Mouse (Mus musculus) myocyte (in vitro differentiated cells): ENCODE data around the gene Ntn4. TPM values are rescaled to one million over a fixed set of nuclear protein-coding genes. Genes with fewer than 3 reads are reported as not detected.

ENCODE experiments used
- H3K27me3 ChIP-seq: one replicate; pipeline ENCODE4 v1.6.1; 2011; ENCODE audit not compliant: control insufficient read depth, insufficient read depth, insufficient read length
- H3K36me3 ChIP-seq: one replicate; pipeline ENCODE4 v1.6.1; 2011; ENCODE audit not compliant: control insufficient read depth, insufficient read depth
- H3K4me2 ChIP-seq: one replicate; pipeline ENCODE4 v1.6.1; 2011; ENCODE audit warnings: low read depth, control low read depth
- H3K4me3 ChIP-seq: one replicate; pipeline ENCODE4 v1.5.1; 2011; ENCODE audit warnings: mild to moderate bottlenecking, control low read depth, moderate library complexity
- H3K79me2 ChIP-seq: one replicate; pipeline ENCODE4 v1.6.1; 2011; ENCODE audit not compliant: control insufficient read depth, insufficient read depth
- H3ac ChIP-seq: one replicate; pipeline ENCODE4 v1.6.1; 2011; ENCODE audit not compliant: control insufficient read depth, insufficient read length
- CEBPB ChIP-seq: IDR thresholded peaks from 2 replicates; pipeline ENCODE4 v1.6.1; 2011; ENCODE audit warnings: mild to moderate bottlenecking, moderate library complexity; ENCODE audit not compliant: poor library complexity, insufficient read depth, severe bottlenecking
- E2F4 ChIP-seq: IDR thresholded peaks from one replicate; pipeline ENCODE4 v1.6.1; 2011; ENCODE audit warnings: mild to moderate bottlenecking, control low read depth, moderate library complexity; ENCODE audit not compliant: insufficient read depth
- MAX ChIP-seq: IDR thresholded peaks from one replicate; pipeline ENCODE4 v1.6.1; 2011; ENCODE audit warnings: low read depth, mild to moderate bottlenecking, control low read depth
- MYOD1 ChIP-seq, 3 experiments: IDR thresholded peaks; one replicate each; pipeline ENCODE4 v1.6.1; 2011; ENCODE audit warnings: control low read depth in 2 of 3, low read depth in 2 of 3, mild to moderate bottlenecking in 2 of 3, moderate library complexity in 1 of 3; ENCODE audit not compliant: insufficient read length in 2 of 3, control insufficient read depth in 1 of 3
- MYOG ChIP-seq, 3 experiments: IDR thresholded peaks; one replicate each; pipeline ENCODE4 v1.6.1; 2011; ENCODE audit warnings: control low read depth in 2 of 3, low read depth in 2 of 3, mild to moderate bottlenecking in 2 of 3; ENCODE audit not compliant: insufficient read length in 2 of 3, control insufficient read depth in 1 of 3, insufficient read depth in 1 of 3
- POLR2A ChIP-seq: IDR thresholded peaks from one replicate; pipeline ENCODE4 v1.6.1; 2011; ENCODE audit warnings: low read depth, mild to moderate bottlenecking, control low read depth, moderate library complexity; ENCODE audit not compliant: insufficient read length
- POLR2AphosphoS2 ChIP-seq: IDR thresholded peaks from one replicate; pipeline ENCODE4 v1.6.1; 2011; ENCODE audit warnings: low read depth, control low read depth; ENCODE audit not compliant: insufficient read length
- REST ChIP-seq: IDR thresholded peaks from one replicate; pipeline ENCODE4 v1.6.1; 2011; ENCODE audit warnings: mild to moderate bottlenecking, control low read depth, moderate library complexity; ENCODE audit not compliant: insufficient read depth, insufficient read length
- SRF ChIP-seq: IDR thresholded peaks from one replicate; pipeline ENCODE4 v1.6.1; 2011; ENCODE audit warnings: low read depth; ENCODE audit not compliant: control insufficient read depth, insufficient read length
- TCF12 ChIP-seq: IDR thresholded peaks from one replicate; pipeline ENCODE4 v1.6.1; 2011; ENCODE audit warnings: mild to moderate bottlenecking, control low read depth; ENCODE audit not compliant: poor library complexity, insufficient read depth, severe bottlenecking
- TCF3 ChIP-seq: IDR thresholded peaks from one replicate; pipeline ENCODE4 v1.6.1; 2011; ENCODE audit warnings: low read depth, control low read depth; ENCODE audit not compliant: insufficient read length
- USF1 ChIP-seq: IDR thresholded peaks from one replicate; pipeline ENCODE4 v1.6.1; 2011; ENCODE audit warnings: low read depth, mild to moderate bottlenecking, control low read depth, moderate library complexity
- polyA plus RNA-seq: library from polyadenylated mRNA; unstranded; fragments of >200 nt; fragmentation: generic; extraction: Trizol; gene quantifications from one replicate; pipeline ENCODE4 v1.2.1, GENCODE M21; 2012; ENCODE audit warnings: missing spikeins

Ntn4 gene
- polyA plus RNA-seq, 1 experiment: 3.0 TPM

DNA sequence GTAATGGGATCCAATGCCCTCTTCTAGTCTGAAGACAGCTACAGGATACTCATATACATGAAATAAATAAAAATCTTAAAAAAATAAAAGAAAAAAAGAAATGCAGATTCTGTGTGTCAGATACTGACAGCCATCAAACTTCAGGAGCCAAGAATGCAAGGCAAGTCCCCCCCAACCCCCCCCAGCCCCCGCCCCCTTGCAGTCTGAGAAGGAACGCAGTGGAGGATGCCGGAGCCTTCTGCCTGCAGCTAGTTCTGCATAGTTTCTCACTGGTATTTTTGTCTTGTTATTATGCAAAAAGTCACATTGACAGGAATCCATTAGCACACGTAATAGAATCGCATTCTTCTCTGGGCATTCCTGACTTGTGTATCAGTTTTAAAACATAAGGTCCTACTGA, 87.7 kb downstream of the Ntn4 start:
- H3K79me2 ChIP-seq: no peaks in the 10 kb centered on the region
- H3K4me3 ChIP-seq: no peak overlapping the region
- H3K36me3 ChIP-seq: no peaks in the 10 kb centered on the region
- H3ac ChIP-seq: no peak overlapping the region
- no peak overlapping the region for H3K4me2 ChIP-seq
- TF ChIP-seq MYOG (IDR thresholded peaks at IDR 0.05; ENCODE audit: control insufficient read depth in 1 of 3, insufficient read depth in 1 of 3, insufficient read length in 2 of 3, low read depth in 2 of 3) (no peak), TCF3 (no peak), CEBPB (no peak), SRF (no peak), MAX (no peak), POLR2AphosphoS2 (no peak), TCF12 (no peak), USF1 (no peak), E2F4 (no peak), REST (no peak), POLR2A (no peak), MYOD1 (IDR thresholded peaks at IDR 0.05; ENCODE audit: control insufficient read depth in 1 of 3, insufficient read length in 2 of 3, low read depth in 2 of 3) (no peak)
- no peaks in the 10 kb centered on the region for H3K27me3 ChIP-seq

DNA sequence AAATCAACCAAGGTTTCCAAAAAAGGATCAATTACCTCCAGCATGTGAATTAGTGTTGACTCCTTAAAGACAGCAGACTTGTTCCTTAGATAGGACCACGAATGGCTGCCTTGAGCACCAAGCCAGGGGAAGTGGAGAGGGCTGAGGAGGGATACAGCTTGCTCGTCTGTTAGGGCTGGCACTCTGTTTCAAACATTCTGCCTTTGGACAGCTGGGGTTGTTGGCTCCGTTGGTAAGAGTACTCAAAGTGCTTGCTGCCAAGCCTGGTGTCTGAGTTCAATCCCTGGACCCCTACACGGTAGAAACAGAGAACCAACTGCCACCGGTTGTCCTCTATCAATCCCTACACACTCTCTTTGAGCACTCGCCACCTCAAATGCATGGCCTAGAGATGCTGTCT, 90.0 kb downstream of the Ntn4 start:
- no peak overlapping the region for H3K4me2 ChIP-seq
- no peak overlapping the region for H3ac ChIP-seq
- H3K79me2 ChIP-seq: no peaks in the 10 kb centered on the region
- no peaks in the 10 kb centered on the region for H3K27me3 ChIP-seq
- H3K36me3 ChIP-seq: no peaks in the 10 kb centered on the region
- TF ChIP-seq TCF3 (no peak), CEBPB (no peak), E2F4 (no peak), REST (no peak), SRF (no peak), POLR2A (no peak), TCF12 (no peak)
- H3K4me3 ChIP-seq: no peak overlapping the region

DNA sequence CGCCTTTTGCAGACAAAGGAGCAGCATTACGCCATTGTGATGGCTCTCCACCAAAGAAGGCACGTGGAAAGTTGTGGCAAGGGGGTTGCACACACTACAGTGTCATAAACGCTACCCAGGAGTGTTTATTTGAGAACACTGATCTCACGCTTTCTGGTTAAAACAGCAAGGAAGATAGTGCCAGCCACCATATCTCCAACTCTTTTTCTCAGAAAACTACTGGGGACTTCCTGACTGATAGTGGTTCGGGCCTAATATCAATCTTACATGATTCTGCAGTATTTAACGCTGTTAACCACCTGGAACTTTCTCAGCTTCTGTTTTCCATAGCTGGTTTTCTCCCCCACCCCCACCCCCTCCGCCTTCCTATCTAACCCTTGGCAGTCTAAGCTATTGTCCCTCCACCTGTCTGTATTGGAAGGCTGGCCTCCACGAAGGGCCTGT, 90.8 kb downstream of the Ntn4 start:
- H3K4me2 ChIP-seq: no peak overlapping the region
- H3K79me2 ChIP-seq: no peaks in the 10 kb centered on the region
- no peak for TF ChIP-seq POLR2AphosphoS2
- no peak overlapping the region for H3ac ChIP-seq
- H3K4me3 ChIP-seq: no peak overlapping the region
- no peaks in the 10 kb centered on the region for H3K36me3 ChIP-seq
- H3K27me3 ChIP-seq: no peaks in the 10 kb centered on the region

DNA sequence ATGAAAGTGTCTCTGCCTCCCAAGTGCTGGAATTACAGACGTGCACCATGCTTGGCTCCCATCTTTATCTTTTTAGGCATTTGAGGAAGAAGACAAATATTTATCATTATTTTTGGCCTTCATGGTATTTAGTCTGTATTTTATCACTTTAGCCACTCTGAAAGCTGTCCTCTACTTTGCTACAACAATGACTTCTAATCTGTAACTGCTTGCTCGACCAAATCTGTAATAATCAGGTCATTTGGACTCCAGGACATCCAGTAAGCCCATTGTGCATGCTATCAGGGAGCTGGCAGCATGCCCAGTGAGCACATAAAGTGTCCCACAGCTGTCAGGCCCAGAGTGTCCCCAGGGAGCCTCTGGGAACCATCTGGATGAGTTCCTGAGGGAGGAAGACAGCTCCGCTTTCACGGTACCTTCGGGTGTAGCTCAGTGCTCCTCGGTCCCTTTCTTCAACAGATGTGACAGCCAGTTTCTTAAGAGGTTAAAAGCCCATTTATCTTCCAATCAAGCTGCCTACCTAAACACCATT, 95.7 kb downstream of the Ntn4 start:
- TF ChIP-seq TCF3: peak; percentile 12
- peak; percentile 67 to 79 (median 67) for TF ChIP-seq MYOG (IDR thresholded peaks at IDR 0.05; ENCODE audit: control insufficient read depth in 1 of 3, insufficient read depth in 1 of 3, insufficient read length in 2 of 3, low read depth in 2 of 3)
- no peak for TF ChIP-seq USF1
- TF ChIP-seq MYOD1 (IDR thresholded peaks at IDR 0.05; ENCODE audit: control insufficient read depth in 1 of 3, insufficient read length in 2 of 3, low read depth in 2 of 3): peak in 2 of 3 experiments; percentile 66 to 71
- Histone ChIP-seq H3K36me3 (no peaks in the 10 kb centered on the region), H3ac (no peak overlapping the region), H3K27me3 (no peaks in the 10 kb centered on the region), H3K4me2 (no peak overlapping the region), H3K79me2 (no peaks in the 10 kb centered on the region), H3K4me3 (no peak overlapping the region)

DNA sequence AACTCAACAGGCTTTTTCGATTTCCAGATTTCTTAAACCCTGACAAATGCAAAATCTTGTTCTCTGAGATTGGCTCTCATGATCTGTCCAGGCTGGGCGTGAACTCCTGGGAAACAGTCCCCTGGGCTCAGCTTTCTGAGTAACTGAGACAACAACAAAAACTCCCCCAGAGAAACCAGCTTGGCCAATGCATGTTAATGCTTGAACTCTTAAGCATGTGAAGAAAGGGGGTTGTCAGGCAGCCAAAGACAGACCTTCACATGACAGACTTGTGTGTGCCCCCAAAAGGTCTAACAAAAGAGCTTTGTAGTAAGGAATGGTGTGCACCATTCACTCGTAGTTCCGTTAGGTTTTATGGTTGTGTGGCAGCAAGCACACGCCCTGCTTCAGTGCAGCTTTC, 96.6 kb downstream of the Ntn4 start:
- Histone ChIP-seq H3K27me3 (no peaks in the 10 kb centered on the region), H3ac (no peak overlapping the region), H3K4me3 (no peak overlapping the region), H3K4me2 (no peak overlapping the region), H3K79me2 (no peaks in the 10 kb centered on the region), H3K36me3 (no peaks in the 10 kb centered on the region)
- TF ChIP-seq POLR2AphosphoS2 (no peak), CEBPB (no peak)

DNA sequence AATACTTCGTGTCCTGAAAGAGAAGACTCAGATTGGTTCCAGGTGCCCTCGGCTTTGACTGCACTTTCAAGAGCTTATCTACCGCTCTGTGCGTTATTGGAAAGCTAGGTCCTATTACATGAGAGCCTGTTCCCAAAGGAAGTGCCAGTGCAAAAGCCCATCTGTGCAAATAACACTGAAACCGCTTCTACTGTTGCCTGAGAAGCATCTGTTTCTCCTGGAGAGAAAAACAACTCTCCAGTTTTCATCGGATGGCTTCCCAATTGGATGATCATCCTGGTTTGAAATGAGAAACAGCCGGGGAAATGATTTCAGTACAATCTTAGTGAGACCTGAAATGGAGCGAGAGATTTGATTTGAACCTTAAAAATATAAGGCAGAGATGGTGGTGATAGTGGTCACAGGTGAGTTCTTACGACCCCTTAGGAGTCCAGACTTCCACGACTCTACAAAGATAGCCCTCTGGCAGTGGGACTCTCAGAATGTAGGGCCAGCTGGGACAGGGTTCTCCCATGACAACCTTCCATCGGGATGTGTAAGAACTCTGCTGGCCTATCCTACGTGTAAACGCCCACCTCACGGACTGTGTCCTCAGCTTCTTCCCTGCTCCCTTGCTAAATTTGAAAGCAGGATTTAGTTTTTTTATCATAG, 101.1 kb downstream of the Ntn4 start:
- Histone ChIP-seq H3K27me3 (no peaks in the 10 kb centered on the region), H3K79me2 (no peaks in the 10 kb centered on the region), H3K36me3 (no peaks in the 10 kb centered on the region), H3ac (no peak overlapping the region), H3K4me3 (no peak overlapping the region), H3K4me2 (no peak overlapping the region)
- TF ChIP-seq SRF (no peak), MYOG (IDR thresholded peaks at IDR 0.05; ENCODE audit: control insufficient read depth in 1 of 3, insufficient read depth in 1 of 3, insufficient read length in 2 of 3, low read depth in 2 of 3) (no peak), USF1 (no peak), POLR2A (no peak), TCF3 (no peak), E2F4 (no peak), MAX (no peak), POLR2AphosphoS2 (no peak), CEBPB (no peak), MYOD1 (IDR thresholded peaks at IDR 0.05; ENCODE audit: control insufficient read depth in 1 of 3, insufficient read length in 2 of 3, low read depth in 2 of 3) (no peak), TCF12 (no peak), REST (no peak)
